Comparison of ENCODE assay signal across 18 mouse cellular contexts in genomic region chr1:39448238-39448637, GRCm38 (mm10). TPM values are rescaled to one million over a fixed set of nuclear protein-coding genes. Genes with fewer than 3 reads are reported as not detected.
DNase-seq lines count a peak whose midpoint lies in the region; ATAC-seq and TF ChIP-seq lines count a peak whose summit lies in the region.
"Had no signal": no experiment of that assay in that cellular context is flagged by ENCODE, and none has a peak within 500 bp of the region (broad histone marks: within the 10 kb centered on the region; RNA-seq: fewer than 3 reads in every experiment).

No protein-coding gene starts in this region.

- no peaks in the 10 kb centered on the region for H3K9me3 ChIP-seq in heart, embryonic 11.5 days (replicated peaks; ENCODE audit: control insufficient read depth, low read length)
- H3K9me3 ChIP-seq in intestine, embryonic 15.5 days, result no peaks in the 10 kb centered on the region
- no peaks in the 10 kb centered on the region for H3K9me3 ChIP-seq in intestine, embryonic 16.5 days (ENCODE audit: control insufficient read depth, low read length)
- H3K9me3 ChIP-seq: embryonic facial prominence, embryonic 10.5 days; forebrain, embryonic 13.5 days; hindbrain, embryonic 10.5 days had no signal

- H3K4me2 ChIP-seq in heart, embryonic 11.5 days, result no peak overlapping the region
- no peak overlapping the region for H3K4me2 ChIP-seq in intestine, embryonic 15.5 days (replicated peaks)
- H3K4me2 ChIP-seq in intestine, embryonic 16.5 days (ENCODE audit: low read depth, low read length), result no peak overlapping the region
- H3K4me2 ChIP-seq: forebrain, embryonic 13.5 days; hindbrain, embryonic 14.5 days had no signal

- WGBS in cerebellum, adult 2 months, result 71% methylated on average over 5 of the region's 5 CpGs
- WGBS in heart, embryonic 11.5 days (ENCODE audit: insufficient replicate concordance), result 72% methylated on average over 5 of the region's 5 CpGs
- whole genome bisulfite sequencing in heart, adult 2 months, result 89% methylated on average over 5 of the region's 5 CpGs
- WGBS in intestine, embryonic 15.5 days, result 67% methylated on average over 5 of the region's 5 CpGs
- 60% methylated on average over 5 of the region's 5 CpGs for WGBS in intestine, embryonic 16.5 days

- peaks cover 64% of the 10 kb centered on the region for H3K4me1 ChIP-seq in cerebellum, adult 2 months (ENCODE audit: control insufficient read depth, insufficient read depth, low read length)
- H3K4me1 ChIP-seq in heart, embryonic 11.5 days (ENCODE audit: control insufficient read depth, insufficient read depth, low read length), result peaks cover 58% of the 10 kb centered on the region
- H3K4me1 ChIP-seq in heart, adult 2 months (ENCODE audit: control insufficient read depth, insufficient read depth, low read length), result peaks cover 12% of the 10 kb centered on the region
- peaks cover 23% of the 10 kb centered on the region for H3K4me1 ChIP-seq in intestine, embryonic 15.5 days (replicated peaks)
- H3K4me1 ChIP-seq in intestine, embryonic 16.5 days (ENCODE audit: control insufficient read depth, insufficient read depth, low read length), result peaks cover 20% of the 10 kb centered on the region

- no peak overlapping the region for H3K4me3 ChIP-seq in cerebellum, adult 2 months (replicated peaks; ENCODE audit: insufficient read depth, low read depth, low read length)
- H3K4me3 ChIP-seq in heart, embryonic 11.5 days (ENCODE audit: low read depth, low read length), result no peak overlapping the region
- no peak overlapping the region for H3K4me3 ChIP-seq in heart, adult 2 months
- no peak overlapping the region for H3K4me3 ChIP-seq in intestine, embryonic 15.5 days (replicated peaks)
- H3K4me3 ChIP-seq in intestine, embryonic 16.5 days (ENCODE audit: low read length), result no peak overlapping the region
- H3K4me3 ChIP-seq: embryonic facial prominence, embryonic 10.5 days; forebrain, embryonic 13.5 days; hindbrain, embryonic 10.5 days had no signal

- no peak for TF ChIP-seq EP300 in heart, adult 2 months (IDR thresholded peaks at IDR 0.05; ENCODE audit: insufficient read depth, low read depth, low read length)

- intact Hi-C loops in heart, adult 2 months (cut with DNase I), result no loop called here

- no peak for DNase-seq in cerebellum, adult 2 months
- DNase-seq in cerebellum, postnatal 4 days (ENCODE audit: low spot score in 2 of 2), result no peak
- no peak for DNase-seq in heart, adult 2 months
- DNase-seq: adrenal gland, postnatal 14 days; cerebellum, adult 8-10 months; forebrain, postnatal 0 days; gastrocnemius, postnatal 36 days; kidney, adult 9 months had no signal

- no peak overlapping the region for H3K9ac ChIP-seq in heart, embryonic 11.5 days (ENCODE audit: low read depth, low read length)
- no peak overlapping the region for H3K9ac ChIP-seq in heart, adult 2 months (ENCODE audit: low read depth, low read length)
- no peak overlapping the region for H3K9ac ChIP-seq in intestine, embryonic 15.5 days
- no peak overlapping the region for H3K9ac ChIP-seq in intestine, embryonic 16.5 days (ENCODE audit: low read depth, low read length)
- H3K9ac ChIP-seq: forebrain, embryonic 13.5 days; forebrain, postnatal 0 days; hindbrain, embryonic 14.5 days had no signal

- H3K27me3 ChIP-seq in cerebellum, adult 2 months (ENCODE audit: control insufficient read depth, insufficient read depth, low read length), result no peaks in the 10 kb centered on the region
- no peaks in the 10 kb centered on the region for H3K27me3 ChIP-seq in heart, embryonic 11.5 days (ENCODE audit: control insufficient read depth, insufficient read depth, low read length)
- H3K27me3 ChIP-seq in heart, adult 2 months (ENCODE audit: control insufficient read depth, insufficient read depth, low read length), result no peaks in the 10 kb centered on the region
- H3K27me3 ChIP-seq in intestine, embryonic 15.5 days (replicated peaks), result no peaks in the 10 kb centered on the region
- no peaks in the 10 kb centered on the region for H3K27me3 ChIP-seq in intestine, embryonic 16.5 days (replicated peaks; ENCODE audit: control insufficient read depth, insufficient read depth, low read length)
- H3K27me3 ChIP-seq: forebrain, embryonic 13.5 days had no signal

- H3K79me2 ChIP-seq in heart, adult 2 months (replicated peaks; ENCODE audit: control insufficient read depth, insufficient read depth, low read length), result no peaks in the 10 kb centered on the region

- no peak for TF ChIP-seq CTCF in cerebellum, adult 2 months (IDR thresholded peaks at IDR 0.05; ENCODE audit: borderline replicate concordance, insufficient read depth, low read depth, low read length)
- no peak for TF ChIP-seq CTCF in heart, adult 2 months (IDR thresholded peaks at IDR 0.05)

- 0 out of 2 replicates have a peak overlapping the region, but pooled peaks have one; percentile 14 for H3K27ac ChIP-seq in cerebellum, adult 2 months (ENCODE audit: insufficient read depth, low read length)
- 0 out of 2 replicates have a peak overlapping the region, but pooled peaks have one; percentile 15 for H3K27ac ChIP-seq in heart, embryonic 11.5 days (ENCODE audit: low read depth, low read length)
- H3K27ac ChIP-seq in heart, adult 2 months, result no peak overlapping the region
- H3K27ac ChIP-seq in intestine, embryonic 15.5 days, result no peak overlapping the region
- no peak overlapping the region for H3K27ac ChIP-seq in intestine, embryonic 16.5 days (ENCODE audit: low read length)
- H3K27ac ChIP-seq: embryonic facial prominence, embryonic 10.5 days; forebrain, embryonic 13.5 days; hindbrain, embryonic 10.5 days; hindbrain, embryonic 14.5 days had no signal

- TF ChIP-seq POLR2A in cerebellum, adult 2 months (IDR thresholded peaks at IDR 0.05; ENCODE audit: borderline replicate concordance, insufficient read depth, low read length), result no peak
- TF ChIP-seq POLR2A in heart, adult 2 months (IDR thresholded peaks at IDR 0.05; ENCODE audit: insufficient read depth, low read depth, low read length), result no peak

- no peak for ATAC-seq in heart, embryonic 11.5 days (replicated peaks; ENCODE audit: insufficient number of reproducible peaks, low FRiP score, low TSS enrichment)
- peak; percentile 40; the same call in 1 of the 2 replicates for ATAC-seq in intestine, embryonic 15.5 days
- no peak for ATAC-seq in intestine, embryonic 16.5 days
- peak; percentile 12; the same call in 1 of the 2 replicates for ATAC-seq in granulocyte monocyte progenitor cell, adult 5-6 weeks (replicated peaks; ENCODE audit: poor library complexity, severe bottlenecking)
- no peak for ATAC-seq in activated CD4-positive, CD25-positive, alpha-beta regulatory T cell, adult 4 months
- ATAC-seq: forebrain, embryonic 13.5 days; forebrain, postnatal 0 days; intestine, postnatal 0 days had no signal

- no peaks in the 10 kb centered on the region for H3K36me3 ChIP-seq in heart, embryonic 11.5 days (ENCODE audit: control insufficient read depth, insufficient read depth, low read length)
- no peaks in the 10 kb centered on the region for H3K36me3 ChIP-seq in heart, adult 2 months (ENCODE audit: control insufficient read depth, insufficient read depth, low read length)
- H3K36me3 ChIP-seq in intestine, embryonic 15.5 days, result no peaks in the 10 kb centered on the region
- no peaks in the 10 kb centered on the region for H3K36me3 ChIP-seq in intestine, embryonic 16.5 days (ENCODE audit: control insufficient read depth, insufficient read depth, low read length)
- H3K36me3 ChIP-seq: embryonic facial prominence, embryonic 10.5 days; hindbrain, embryonic 10.5 days had no signal

RNA-seq across cellular contexts. Expression of gene Tbc1d8, which starts 30.3 kb away (rescaled TPM):
- polyA plus RNA-seq in cerebellum, adult 2 months (2012; rRNA removed), result 29.2 and 34.0 TPM in 2 replicates
- 11.4 and 12.2 TPM in 2 replicates for polyA plus RNA-seq in heart, embryonic 11.5 days (2014; fragmentation: Nextera tagmentation; extraction: Ambion mirVana)
- 1 to 10 TPM; 5.2 to 6.1 TPM for total RNA-seq in heart, adult 2 months (2021)
- 6.3 and 8.3 TPM in 2 replicates for polyA plus RNA-seq in heart, adult 2 months (2012; rRNA removed)
- polyA plus RNA-seq in intestine, embryonic 15.5 days (2015; fragmentation: Nextera tagmentation; extraction: Ambion mirVana), result 8.6 and 8.7 TPM in 2 replicates
- polyA plus RNA-seq in intestine, embryonic 16.5 days (2015; fragmentation: Nextera tagmentation; extraction: Ambion mirVana), result 7.3 and 7.4 TPM in 2 replicates
- total RNA-seq in granulocyte monocyte progenitor cell, adult 5-6 weeks (2014; fragmentation: Nextera tagmentation), result 14.2 and 44.5 TPM in 2 replicates
- total RNA-seq in granulocyte monocyte progenitor cell, adult 5-6 weeks (2017), result 9.7 and 13.8 TPM in 2 replicates
- polyA plus RNA-seq in activated CD4-positive, CD25-positive, alpha-beta regulatory T cell, adult 4 months (2017; shearing (Covaris generic)), result 1 to 10 TPM in 1 of 2 experiments, under 1 TPM in 1; 0.41 to 1.4 TPM

Comparison
In these comparisons a context has a peak if more than half of its experiments do, and no peak if none do; other contexts are left out.
1. H3K27ac ChIP-seq: peak in cerebellum, adult 2 months (single experiment) and heart, embryonic 11.5 days (single experiment); none in heart, adult 2 months (single experiment), intestine, embryonic 15.5 days (single experiment) and intestine, embryonic 16.5 days (single experiment).
2. ATAC-seq: peak in intestine, embryonic 15.5 days (single experiment) and granulocyte monocyte progenitor cell, adult 5-6 weeks (single experiment); none in heart, embryonic 11.5 days (single experiment), intestine, embryonic 16.5 days (single experiment) and activated CD4-positive, CD25-positive, alpha-beta regulatory T cell, adult 4 months (single experiment).